Mouse (Mus musculus) C3H10T1/2 (cell line): ENCODE measurements around the gene Tinagl1. TPM values are rescaled to one million over a fixed set of nuclear protein-coding genes. Genes with fewer than 3 reads are reported as not detected.

Experiments used
- polyA plus RNA-seq, 2 experiments: library from polyadenylated mRNA; unstranded; fragments of >200 nt; fragmentation: generic; extraction: Trizol; gene quantifications; one replicate each; pipeline ENCODE4 v1.2.1; 2012; ENCODE audit warnings: missing spikeins in 2 of 2

Tinagl1 gene
- 10 to 100 TPM; 28.2 to 62.6 TPM for polyA plus RNA-seq

DNA sequence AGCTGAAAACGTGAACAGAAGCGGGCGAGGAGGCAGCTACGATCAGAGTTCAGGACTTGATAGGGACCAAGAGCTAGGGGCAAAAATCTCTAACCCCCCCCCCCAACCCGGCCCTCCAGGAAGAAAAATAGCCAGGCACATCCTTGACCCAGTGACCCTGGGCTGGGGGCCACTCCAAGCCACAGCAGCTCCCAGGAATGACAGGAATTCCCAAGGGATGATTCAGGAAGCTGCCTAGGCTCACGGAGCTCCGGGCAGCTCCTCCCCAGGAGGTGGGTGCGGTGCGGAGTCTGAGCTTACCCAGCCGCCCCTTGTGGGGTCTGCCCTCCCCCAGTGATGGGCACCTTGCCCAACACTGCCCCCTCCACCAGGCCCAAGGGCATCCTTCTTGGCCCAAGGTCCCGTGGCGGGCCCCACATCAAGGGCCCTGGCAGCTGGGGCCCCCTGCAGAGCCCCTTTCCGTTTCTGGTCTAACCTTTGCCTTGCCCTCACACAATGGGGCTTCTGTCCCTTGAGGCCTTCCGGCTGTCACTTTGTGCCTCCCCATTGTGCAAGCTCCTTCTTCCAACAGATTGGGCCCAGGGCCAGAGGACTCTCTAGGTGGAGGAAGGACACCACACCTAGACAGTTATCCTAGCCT, at the start of gene Tinagl1:
Gene Tinagl1 (minus strand): TSS at position 51 of the 640 bp plus-strand sequence.

DNA sequence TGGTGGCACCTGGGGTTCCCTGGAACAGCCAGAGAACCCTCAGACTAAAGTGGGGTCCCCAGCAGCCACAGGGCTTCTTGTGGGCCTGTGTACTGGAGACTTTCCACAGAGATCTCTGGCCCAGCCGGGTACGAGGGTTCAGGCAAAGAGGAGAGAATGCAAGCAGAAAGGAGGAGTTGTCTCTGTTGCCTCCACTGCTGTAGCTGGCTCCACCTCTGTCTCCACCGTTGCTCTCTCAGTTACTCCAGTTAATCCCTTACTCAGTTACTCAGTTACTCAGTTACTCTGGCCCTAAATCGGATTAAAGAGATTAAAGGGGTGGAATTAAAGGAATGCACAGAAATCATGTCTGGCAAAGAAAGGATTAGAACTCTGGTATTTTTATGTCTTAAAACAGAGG, 47.3 kb upstream of the Tinagl1 start, which contains the start of gene Gm853:
Gene Gm853 (minus strand): TSS at position 223 of the 400 bp plus-strand sequence.

GRCm38 (mm10) chr4:130139214-130139492, 35.8 kb downstream of the Tinagl1 start, which contains the start of gene Hcrtr1:
Gene Hcrtr1 (minus strand): TSS chr4:130139359.

Other genes with a start within 250 kb of the Tinagl1 start
- under 1 TPM; 0.01 to 0.08 TPM for gene Spocd1, start 245.9 kb downstream of the Tinagl1 start, polyA plus RNA-seq
- 1 to 10 TPM in 1 of 2 experiments, under 1 TPM in 1; 0.33 to 3.1 TPM for gene Adgrb2, start 190.3 kb downstream of the Tinagl1 start, polyA plus RNA-seq
- gene Col16a1, start 127.3 kb downstream of the Tinagl1 start, polyA plus RNA-seq = 100 to 1,000 TPM in 1 of 2 experiments, 10 to 100 TPM in 1; 25.8 to 136 TPM
- 10 to 100 TPM; 65.1 to 65.5 TPM for gene Pef1, start 72.6 kb downstream of the Tinagl1 start, polyA plus RNA-seq
- gene Hcrtr1, start 35.8 kb downstream of the Tinagl1 start, polyA plus RNA-seq = under 1 TPM; 0.08 to 0.19 TPM
- not detected for gene Gm853, start 47.3 kb upstream of the Tinagl1 start, polyA plus RNA-seq
- gene Serinc2, start 104.1 kb upstream of the Tinagl1 start, polyA plus RNA-seq = under 1 TPM; 0.20 TPM
- not detected for gene Fabp3, start 133.5 kb upstream of the Tinagl1 start, polyA plus RNA-seq
- under 1 TPM; 0.06 to 0.19 TPM for gene Gm10570, start 133.6 kb upstream of the Tinagl1 start, polyA plus RNA-seq
- gene Zcchc17, start 184.8 kb upstream of the Tinagl1 start, polyA plus RNA-seq = 10 to 100 TPM; 31.2 to 35.0 TPM
- 10 to 100 TPM; 32.9 to 51.8 TPM for gene Snrnp40, start 185.0 kb upstream of the Tinagl1 start, polyA plus RNA-seq